Mouse (Mus musculus): ENCODE measurements around the gene Hmgb1. TPM values are rescaled to one million over a fixed set of nuclear protein-coding genes. Genes with fewer than 3 reads are reported as not detected.

Hmgb1 gene
- total and polyA plus RNA-seq, 3 experiments = 227 to 899 (median 288) TPM

DNA sequence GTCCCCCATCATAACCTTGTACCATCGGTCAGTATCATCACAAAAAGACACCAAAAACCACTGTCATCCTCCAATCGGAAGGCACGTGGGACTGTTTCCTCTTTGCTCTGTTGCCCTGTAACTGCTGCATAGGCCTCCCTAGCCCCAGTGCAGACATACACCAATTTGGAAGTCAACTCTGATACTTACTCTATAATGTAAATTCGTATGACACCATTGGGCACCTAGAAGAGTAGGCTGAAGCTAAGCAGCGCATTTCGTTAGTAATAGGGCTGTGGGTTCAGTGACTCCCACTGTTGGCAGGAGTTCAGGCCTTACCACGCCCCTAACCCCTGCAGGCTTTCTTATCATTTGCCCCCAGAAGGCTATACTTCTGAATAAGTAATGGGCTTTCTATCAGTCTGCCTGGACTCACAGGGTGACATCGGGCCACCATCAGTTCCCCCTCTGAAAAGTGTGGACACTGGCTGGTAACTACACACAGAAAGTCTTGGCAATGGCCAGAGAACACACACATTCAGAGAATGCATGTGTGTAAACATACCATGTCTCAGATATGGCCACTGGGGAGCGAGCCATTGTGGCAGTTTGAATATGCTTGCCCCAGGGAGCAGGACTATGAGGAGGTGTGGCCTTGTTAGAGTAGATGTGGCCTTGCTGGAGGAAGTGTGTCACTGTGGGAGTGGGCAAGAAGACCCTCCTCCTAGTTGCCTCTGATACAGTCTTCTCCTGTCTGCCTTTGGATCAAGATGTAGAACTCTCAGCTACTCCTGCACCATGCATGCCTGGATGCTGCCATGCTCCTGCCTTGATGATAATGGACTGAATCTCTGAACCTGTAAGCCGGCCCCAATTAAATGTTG, 97.7 kb downstream of the Hmgb1 start:
- in situ Hi-C loops (cut with MboI; ENCODE audit: low pct_ligation_motif_present, low pct_unique_long_range_greater_than_20kb, low sequenced_read_pairs) = no loop called here
- Histone ChIP-seq H3K4me2 (ENCODE audit: insufficient read depth, low read depth, poor library complexity, severe bottlenecking) (no peak overlapping the region), H3K4me3 (replicated peaks in 1 of 3; ENCODE audit: low read depth in 2 of 3, low read length in 2 of 3, poor library complexity in 1 of 3) (no peak overlapping the region), H3K36me3 (replicated peaks in 1 of 2; ENCODE audit: control insufficient read depth in 1 of 2, insufficient read depth in 1 of 2, low read length in 1 of 2) (no peaks in the 10 kb centered on the region), H3K27me3 (replicated peaks) (no peaks in the 10 kb centered on the region), H3K79me2 (replicated peaks; ENCODE audit: control insufficient read depth, extremely low read depth, insufficient read depth, poor library complexity, severe bottlenecking) (no peaks in the 10 kb centered on the region), H3K27ac (ENCODE audit: insufficient read depth, low read depth) (no peak overlapping the region), H3K4me1 (ENCODE audit: control insufficient read depth in 1 of 2, insufficient read depth in 2 of 2) (peaks cover 32 to 41% of the 10 kb centered on the region in 2 experiments), H3K9ac (ENCODE audit: insufficient read depth, low read depth) (no peak overlapping the region), H3K9me3 (replicated peaks; ENCODE audit: low read length) (peaks cover 2% of the 10 kb centered on the region)
- no peak for DNase-seq (ENCODE audit: extremely low read depth)
- TF ChIP-seq ZNF384 (IDR thresholded peaks at IDR 0.05; ENCODE audit: low read depth, low read length) (no peak), E2F4 (IDR thresholded peaks at IDR 0.05; ENCODE audit: insufficient replicate concordance, low read depth, low read length) (no peak), POLR2AphosphoS2 (IDR thresholded peaks at IDR 0.05; ENCODE audit: low read depth, low read length) (no peak), MAX (IDR thresholded peaks at IDR 0.05; ENCODE audit: low read length) (no peak), PAX5 (IDR thresholded peaks at IDR 0.05; ENCODE audit: low read length) (no peak), ZKSCAN1 (IDR thresholded peaks at IDR 0.05; ENCODE audit: borderline replicate concordance, low read depth, low read length) (no peak)
- dilution Hi-C loops (cut with MboI; ENCODE audit: extremely low pct_ligation_motif_present, extremely low pct_unique_long_range_greater_than_20kb, low sequenced_read_pairs) = no loop called here

GRCm38 (mm10) chr5:149080466-149080865, 103.8 kb downstream of the Hmgb1 start:
- H3K27me3 ChIP-seq (replicated peaks) = no peaks in the 10 kb centered on the region
- in situ Hi-C loops (cut with MboI; ENCODE audit: low pct_ligation_motif_present, low pct_unique_long_range_greater_than_20kb, low sequenced_read_pairs) = no loop called here
- no peak overlapping the region for H3K9ac ChIP-seq (ENCODE audit: insufficient read depth, low read depth)
- TF ChIP-seq MYC (IDR thresholded peaks at IDR 0.05; ENCODE audit: low read depth, low read length) (no peak), KAT2A (IDR thresholded peaks at IDR 0.05; ENCODE audit: insufficient replicate concordance, low read length) (no peak), TBP (conservative IDR thresholded peaks at IDR 0.05; ENCODE audit: low read depth, low read length) (no peak), NRF1 (IDR thresholded peaks at IDR 0.05; ENCODE audit: low read depth, low read length) (no peak), ZKSCAN1 (IDR thresholded peaks at IDR 0.05; ENCODE audit: borderline replicate concordance, low read depth, low read length) (no peak), RCOR1 (conservative IDR thresholded peaks at IDR 0.05; ENCODE audit: low read depth, low read length) (no peak), EP300 (IDR thresholded peaks at IDR 0.05; ENCODE audit: low read length) (no peak), CHD2 (IDR thresholded peaks at IDR 0.05; ENCODE audit: low read length) (no peak), ZMIZ1 (IDR thresholded peaks at IDR 0.05; ENCODE audit: low read depth, low read length) (no peak), MXI1 (IDR thresholded peaks at IDR 0.05; ENCODE audit: low read depth, low read length) (no peak), ZNF384 (IDR thresholded peaks at IDR 0.05; ENCODE audit: low read depth, low read length) (no peak)
- H3K36me3 ChIP-seq (replicated peaks in 1 of 2; ENCODE audit: control insufficient read depth in 1 of 2, insufficient read depth in 1 of 2, low read length in 1 of 2) = no peaks in the 10 kb centered on the region
- H3K4me3 ChIP-seq (replicated peaks in 1 of 3; ENCODE audit: low read depth in 2 of 3, low read length in 2 of 3, poor library complexity in 1 of 3) = no peak overlapping the region
- DNase-seq (ENCODE audit: extremely low read depth) = no peak
- no peaks in the 10 kb centered on the region for H3K79me2 ChIP-seq (replicated peaks; ENCODE audit: control insufficient read depth, extremely low read depth, insufficient read depth, poor library complexity, severe bottlenecking)
- H3K27ac ChIP-seq (ENCODE audit: insufficient read depth, low read depth) = no peak overlapping the region
- H3K4me1 ChIP-seq (ENCODE audit: control insufficient read depth in 1 of 2, insufficient read depth in 2 of 2) = peaks cover 18 to 26% of the 10 kb centered on the region in 2 experiments; a peak in 3 of 4 replicates
- dilution Hi-C loops (cut with MboI; ENCODE audit: extremely low pct_ligation_motif_present, extremely low pct_unique_long_range_greater_than_20kb, low sequenced_read_pairs) = no loop called here
- H3K9me3 ChIP-seq (replicated peaks; ENCODE audit: low read length) = peaks cover 8% of the 10 kb centered on the region
- H3K4me2 ChIP-seq (ENCODE audit: insufficient read depth, low read depth, poor library complexity, severe bottlenecking) = no peak overlapping the region

Data from CH12.LX (cell line).